Mouse (Mus musculus): ENCODE measurements around the gene Mylpf. TPM values are rescaled to one million over a fixed set of nuclear protein-coding genes. Genes with fewer than 3 reads are reported as not detected.
A peak's percentile ranks its signal among the peaks of the same experiment; 100 is the strongest.
"Not testable (repeated sequence)": the region's sequence is repeated elsewhere in the genome, so short reads cannot be mapped to it uniquely, and the experiment has no call there.

Gene Mylpf
- total RNA-seq (2021) (1 to 10 TPM; 2.2 to 2.3 TPM), polyA plus RNA-seq (2012; rRNA removed) (not detected in 2 replicates)
- long read RNA-seq: 0 reads

GRCm38 (mm10) chr7:127208553-127209438, at the start of gene Mylpf:
Mylpf (plus strand) TSS chr7:127208890.
- DNase-seq: peak; percentile 95

- peak; percentile 57 for DNase-seq
These were observed 46.1 kb upstream of the Mylpf start for GRCm38 (mm10) chr7:127162546-127162945.

- no peak for DNase-seq
These were observed 44.7 kb upstream of the Mylpf start for GRCm38 (mm10) chr7:127164002-127164401.

GRCm38 (mm10) chr7:127165607-127166493, 42.8 kb upstream of the Mylpf start:
- no peak for DNase-seq

GRCm38 (mm10) chr7:127166501-127166900, 42.2 kb upstream of the Mylpf start:
- no peak for DNase-seq

GRCm38 (mm10) chr7:127176937-127177336, 31.8 kb upstream of the Mylpf start:
- DNase-seq: no peak

GRCm38 (mm10) chr7:127180783-127181182, 27.9 kb upstream of the Mylpf start:
- no peak for DNase-seq

GRCm38 (mm10) chr7:127181724-127182123, 27.0 kb upstream of the Mylpf start:
- not testable (repeated sequence) for DNase-seq

- DNase-seq: no peak
These were observed 25.3 kb upstream of the Mylpf start for GRCm38 (mm10) chr7:127183345-127183744.

GRCm38 (mm10) chr7:127183828-127184227, 24.9 kb upstream of the Mylpf start:
- no peak for DNase-seq

- DNase-seq: no peak
These were observed 24.0 kb upstream of the Mylpf start for GRCm38 (mm10) chr7:127184720-127185119.

GRCm38 (mm10) chr7:127185601-127186000, 23.1 kb upstream of the Mylpf start:
- DNase-seq: no peak

- DNase-seq: no peak
These were observed 21.3 kb upstream of the Mylpf start for GRCm38 (mm10) chr7:127187351-127187750.

- DNase-seq: no peak
These were observed 20.1 kb upstream of the Mylpf start for GRCm38 (mm10) chr7:127188305-127189276.

GRCm38 (mm10) chr7:127190672-127191071, 18.0 kb upstream of the Mylpf start:
- no peak for DNase-seq

- DNase-seq: no peak
These were observed 15.7 kb upstream of the Mylpf start for GRCm38 (mm10) chr7:127192989-127193388.

GRCm38 (mm10) chr7:127194011-127194632, 14.6 kb upstream of the Mylpf start:
- no peak for DNase-seq

- DNase-seq: no peak
These were observed 14.1 kb upstream of the Mylpf start for GRCm38 (mm10) chr7:127194633-127195029.

- DNase-seq: peak; percentile 96
These were observed 13.0 kb upstream of the Mylpf start, which contains the start of gene Cd2bp2 for GRCm38 (mm10) chr7:127195544-127196295. Cd2bp2 (minus strand) TSS chr7:127196050.

GRCm38 (mm10) chr7:127196484-127196883, 12.2 kb upstream of the Mylpf start:
- no peak for DNase-seq
